Mouse (Mus musculus): ENCODE data around the gene Tcf15.

- TF ChIP-seq POLR2A (IDR thresholded peaks at IDR 0.05; ENCODE audit: insufficient read length, low read depth) (no peak), POLR2AphosphoS2 (IDR thresholded peaks at IDR 0.05; ENCODE audit: insufficient read length, low read depth) (no peak), TCF3 (IDR thresholded peaks at IDR 0.05; ENCODE audit: insufficient read length, low read depth) (no peak), MAX (IDR thresholded peaks at IDR 0.05; ENCODE audit: low read depth) (no peak), MYOG (IDR thresholded peaks at IDR 0.05; ENCODE audit: control insufficient read depth in 1 of 3, insufficient read depth in 1 of 3, insufficient read length in 2 of 3, low read depth in 2 of 3) (no peak), SRF (IDR thresholded peaks at IDR 0.05; ENCODE audit: control insufficient read depth, insufficient read length, low read depth) (no peak), MYOD1 (IDR thresholded peaks at IDR 0.05; ENCODE audit: control insufficient read depth in 1 of 3, insufficient read length in 2 of 3, low read depth in 2 of 3) (no peak), CEBPB (IDR thresholded peaks at IDR 0.05; ENCODE audit: insufficient read depth, poor library complexity, severe bottlenecking) (no peak), USF1 (IDR thresholded peaks at IDR 0.05; ENCODE audit: low read depth) (no peak), E2F4 (IDR thresholded peaks at IDR 0.05; ENCODE audit: insufficient read depth) (no peak), REST (IDR thresholded peaks at IDR 0.05; ENCODE audit: insufficient read depth, insufficient read length) (no peak)
Measured at GRCm38 (mm10) chr2:152189640-152190039, 46.3 kb downstream of the Tcf15 start.
